Mouse (Mus musculus) kidney, embryonic 16.5 days (tissue): ENCODE measurements around the gene Ubr4. TPM values are rescaled to one million over a fixed set of nuclear protein-coding genes. Genes with fewer than 3 reads are reported as not detected.

ENCODE experiments used
- ATAC-seq: fragments of 200-750 bp; cut with Nextera tagmentation; 2 replicates; pipeline ENCODE4 v1.8.0; 2017; ENCODE audit warnings: moderate TSS enrichment; ENCODE audit not compliant: low FRiP score, low TSS enrichment
- H3K27ac ChIP-seq: fragments of 300-500 bp; sonication (generic); 2 replicates; pipeline ENCODE4 v1.5.1; 2014; ENCODE audit warnings: low read length
- H3K27me3 ChIP-seq: fragments of 300-500 bp; sonication (generic); 2 replicates; pipeline ENCODE4 v1.6.1; 2014; ENCODE audit warnings: low read length, control low read depth, mixed read lengths; ENCODE audit not compliant: insufficient read depth
- H3K36me3 ChIP-seq: fragments of 300-500 bp; sonication (generic); 2 replicates; pipeline ENCODE4 v1.6.1; 2014; ENCODE audit warnings: low read length, control low read depth, mixed read lengths; ENCODE audit not compliant: insufficient read depth
- H3K4me1 ChIP-seq: fragments of 300-500 bp; sonication (generic); 2 replicates; pipeline ENCODE4 v1.6.1; 2014; ENCODE audit warnings: low read length, control low read depth, mixed read lengths; ENCODE audit not compliant: insufficient read depth
- H3K4me2 ChIP-seq: fragments of 300-500 bp; sonication (generic); replicated peaks from 2 replicates; pipeline ENCODE4 v1.6.1; 2014; ENCODE audit warnings: low read depth, low read length
- H3K4me3 ChIP-seq: fragments of 300-500 bp; sonication (generic); 2 replicates; pipeline ENCODE4 v1.5.1; 2014; ENCODE audit warnings: mild to moderate bottlenecking, low read length
- H3K9ac ChIP-seq: fragments of 300-500 bp; sonication (generic); replicated peaks from 2 replicates; pipeline ENCODE4 v1.6.1; 2014; ENCODE audit warnings: low read length
- H3K9me3 ChIP-seq: fragments of 300-500 bp; sonication (generic); 2 replicates; pipeline ENCODE4 v1.6.1; 2016; ENCODE audit warnings: low read length, control low read depth
- WGBS: fragments of 180-500 bp; shearing (Covaris S2); extraction: QIAGEN DNeasy Blood & Tissue Kit; methylation state at CpG from one replicate; pipeline ENCODE4 v1.1.7; 2014; 5-methylcytosine and 5-hydroxymethylcytosine counted together
- polyA plus RNA-seq: library from polyadenylated mRNA; unstranded; fragments of >200 nt; fragmentation: Nextera tagmentation; extraction: Ambion mirVana; gene quantifications from 2 replicates; pipeline ENCODE4 v1.2.1, GENCODE M21; 2015

The Ubr4 gene
- polyA plus RNA-seq, 1 experiment from 2014 or later: 72.2 TPM

DNA sequence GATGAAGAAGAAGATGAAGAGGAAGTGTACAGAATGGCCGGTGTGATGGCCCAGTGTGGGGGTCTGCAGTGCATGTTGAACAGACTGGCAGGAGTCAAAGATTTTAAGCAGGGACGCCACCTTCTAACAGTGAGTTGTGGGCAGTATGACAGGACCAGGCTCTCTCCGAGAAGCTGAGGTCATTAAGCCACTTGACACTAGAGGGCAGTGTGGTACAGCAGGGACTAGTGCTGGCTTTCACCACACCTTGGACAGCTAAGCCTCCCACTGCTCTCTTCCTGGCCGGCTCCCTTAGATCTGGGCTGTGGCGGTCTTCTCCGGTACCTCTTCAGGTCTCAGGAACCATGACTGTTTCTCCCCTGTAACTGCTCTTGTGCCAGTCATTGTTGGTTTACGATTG lies 117.8 kb downstream of the Ubr4 start:
- no peaks in the 10 kb centered on the region for H3K27me3 ChIP-seq
- H3K9ac ChIP-seq: no peak overlapping the region
- H3K4me3 ChIP-seq: no peak overlapping the region
- 38% methylated on average over 7 of the region's 7 CpGs for WGBS
- H3K4me1 ChIP-seq: no peaks in the 10 kb centered on the region
- H3K9me3 ChIP-seq: no peaks in the 10 kb centered on the region
- peaks cover 89% of the 10 kb centered on the region for H3K36me3 ChIP-seq
- H3K4me2 ChIP-seq: no peak overlapping the region
- ATAC-seq: peak; percentile 67
- H3K27ac ChIP-seq: no peak overlapping the region

DNA sequence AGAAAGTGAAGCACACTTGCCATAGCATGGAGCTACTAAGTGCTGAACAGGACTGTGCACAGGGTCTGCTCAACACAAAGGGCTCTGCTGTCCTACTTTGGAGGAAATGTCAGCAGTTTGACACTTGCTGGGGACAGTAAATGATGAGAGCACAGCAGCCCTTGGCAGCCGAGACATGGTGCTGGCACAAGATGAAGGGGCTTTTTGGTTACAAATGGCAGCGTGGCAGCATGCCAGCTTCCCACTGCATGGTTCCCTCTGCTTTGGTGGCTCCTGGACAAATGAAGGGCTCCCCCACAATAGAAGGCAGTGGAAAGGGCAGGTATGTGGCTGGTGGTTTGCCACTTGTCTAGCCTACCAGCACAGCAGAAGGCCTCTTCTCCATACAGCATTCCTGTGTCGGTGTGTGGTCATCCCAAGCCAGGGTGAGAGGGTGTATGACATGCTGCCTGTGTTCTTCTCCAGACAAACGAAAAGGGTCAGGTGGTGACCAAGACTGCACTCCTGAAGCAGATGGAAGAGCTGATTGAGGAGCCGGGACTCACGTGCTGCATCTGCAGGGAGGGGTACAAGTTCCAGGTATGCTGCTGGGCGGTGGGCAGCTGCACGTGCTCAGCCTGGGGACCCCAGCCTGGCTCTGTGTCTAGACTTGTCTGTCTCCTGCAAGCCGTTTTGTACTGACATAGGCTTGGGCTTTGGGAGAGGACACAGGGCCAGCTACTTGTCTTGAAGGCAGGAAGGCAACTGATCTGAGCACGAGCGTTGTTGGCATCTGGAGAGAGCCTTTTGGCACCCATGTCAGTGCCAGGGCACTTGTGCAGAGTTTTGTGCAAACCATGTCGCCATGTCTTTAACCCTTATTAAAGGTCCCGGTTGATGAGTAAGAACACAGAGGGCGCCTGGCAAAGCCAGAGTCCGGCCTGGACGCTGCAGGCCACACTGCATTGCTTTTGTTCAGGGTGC lies 124.5 kb downstream of the Ubr4 start:
- ATAC-seq: no peak
- Histone ChIP-seq H3K9ac (no peak overlapping the region), H3K4me2 (no peak overlapping the region), H3K36me3 (peaks cover 85% of the 10 kb centered on the region), H3K9me3 (no peaks in the 10 kb centered on the region), H3K27ac (no peak overlapping the region), H3K4me3 (no peak overlapping the region), H3K4me1 (0 out of 2 replicates have a peak, but pooled peaks cover 2% of the 10 kb centered on the region), H3K27me3 (no peaks in the 10 kb centered on the region)
- WGBS: 90% methylated on average over 16 of the region's 16 CpGs

DNA sequence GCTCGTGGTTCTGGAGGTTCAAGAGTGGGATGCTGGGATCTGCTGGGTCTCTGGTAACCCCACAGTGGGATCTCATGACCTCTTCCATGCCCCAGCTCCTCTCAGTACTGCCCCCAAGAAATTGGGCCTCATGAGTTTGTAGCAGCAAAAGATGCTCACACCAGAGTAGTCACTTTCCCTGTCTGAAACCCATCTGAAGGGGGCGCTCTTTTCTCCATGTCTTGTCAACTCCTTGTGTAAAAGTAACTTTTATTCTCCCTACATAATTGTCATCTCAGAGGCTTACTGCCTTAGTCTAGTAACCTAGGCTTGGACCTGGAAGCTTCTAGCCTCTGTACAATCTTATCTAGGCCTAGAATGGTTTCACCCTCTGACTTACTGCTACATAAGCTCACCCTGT lies 125.6 kb downstream of the Ubr4 start:
- WGBS: 95% methylated on average over 2 of the region's 2 CpGs
- H3K36me3 ChIP-seq: peaks cover 85% of the 10 kb centered on the region

DNA sequence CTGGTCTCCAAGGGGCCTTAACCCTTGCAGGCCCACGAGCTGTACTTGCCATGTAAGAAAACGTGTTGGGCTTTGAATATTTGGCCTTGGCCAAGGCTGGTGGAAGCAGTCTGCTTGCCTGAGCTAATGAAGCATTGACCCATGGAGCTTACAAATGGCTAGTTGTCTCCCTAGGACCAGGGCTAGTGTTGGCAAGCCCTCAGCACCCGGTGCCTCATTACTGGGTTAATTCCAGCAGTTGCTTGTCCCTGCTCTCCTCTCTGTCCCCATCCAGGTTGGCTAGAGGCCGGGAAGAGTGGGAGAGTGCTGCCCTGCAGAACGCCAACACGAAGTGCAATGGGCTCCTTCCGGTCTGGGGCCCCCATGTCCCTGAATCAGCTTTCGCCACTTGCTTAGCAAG lies 126.8 kb downstream of the Ubr4 start:
- WGBS: 86% methylated on average over 8 of the region's 8 CpGs
- H3K4me3 ChIP-seq: no peak overlapping the region
- peaks cover 15% of the 10 kb centered on the region for H3K4me1 ChIP-seq
- no peaks in the 10 kb centered on the region for H3K27me3 ChIP-seq
- H3K4me2 ChIP-seq: no peak overlapping the region
- no peak for ATAC-seq
- no peak overlapping the region for H3K27ac ChIP-seq
- no peak overlapping the region for H3K9ac ChIP-seq
- H3K9me3 ChIP-seq: no peaks in the 10 kb centered on the region
- H3K36me3 ChIP-seq: peaks cover 80% of the 10 kb centered on the region

More for the DNA sequence above, 125.6 kb downstream of the Ubr4 start:
- no peak overlapping the region for H3K4me2 ChIP-seq
- H3K4me3 ChIP-seq: no peak overlapping the region
- no peaks in the 10 kb centered on the region for H3K9me3 ChIP-seq
- ATAC-seq: no peak
- no peak overlapping the region for H3K27ac ChIP-seq
- no peak overlapping the region for H3K9ac ChIP-seq
- peaks cover 9% of the 10 kb centered on the region for H3K4me1 ChIP-seq
- no peaks in the 10 kb centered on the region for H3K27me3 ChIP-seq

DNA sequence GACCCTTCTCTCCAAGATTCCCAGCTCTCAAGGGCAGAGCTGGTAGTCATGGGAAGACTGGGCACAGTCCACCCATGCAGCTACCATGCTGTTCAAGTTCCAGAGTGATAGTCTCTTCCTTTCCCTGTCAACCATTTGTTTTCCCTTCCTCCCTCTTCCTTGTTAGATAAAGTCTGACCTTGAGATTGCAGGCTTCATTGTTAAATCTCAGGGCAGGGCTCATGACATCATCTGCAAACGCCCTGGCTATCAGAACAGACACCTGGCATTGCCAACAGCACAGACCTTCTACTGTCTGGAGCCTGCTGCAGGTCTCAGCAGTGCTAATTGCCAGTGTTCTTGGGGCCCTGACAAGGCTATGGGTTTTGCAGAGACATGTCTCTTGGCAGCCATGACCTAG lies 129.0 kb downstream of the Ubr4 start:
- Histone ChIP-seq H3K4me1 (peaks cover 23% of the 10 kb centered on the region), H3K27me3 (no peaks in the 10 kb centered on the region), H3K4me3 (no peak overlapping the region), H3K36me3 (peaks cover 70% of the 10 kb centered on the region), H3K4me2 (no peak overlapping the region), H3K9ac (no peak overlapping the region), H3K27ac (peak overlapping the region; percentile 30; the same call in 1 of the 2 replicates), H3K9me3 (no peaks in the 10 kb centered on the region)
- 65% methylated on average over 1 of the region's 1 CpGs for WGBS
- no peak for ATAC-seq

DNA sequence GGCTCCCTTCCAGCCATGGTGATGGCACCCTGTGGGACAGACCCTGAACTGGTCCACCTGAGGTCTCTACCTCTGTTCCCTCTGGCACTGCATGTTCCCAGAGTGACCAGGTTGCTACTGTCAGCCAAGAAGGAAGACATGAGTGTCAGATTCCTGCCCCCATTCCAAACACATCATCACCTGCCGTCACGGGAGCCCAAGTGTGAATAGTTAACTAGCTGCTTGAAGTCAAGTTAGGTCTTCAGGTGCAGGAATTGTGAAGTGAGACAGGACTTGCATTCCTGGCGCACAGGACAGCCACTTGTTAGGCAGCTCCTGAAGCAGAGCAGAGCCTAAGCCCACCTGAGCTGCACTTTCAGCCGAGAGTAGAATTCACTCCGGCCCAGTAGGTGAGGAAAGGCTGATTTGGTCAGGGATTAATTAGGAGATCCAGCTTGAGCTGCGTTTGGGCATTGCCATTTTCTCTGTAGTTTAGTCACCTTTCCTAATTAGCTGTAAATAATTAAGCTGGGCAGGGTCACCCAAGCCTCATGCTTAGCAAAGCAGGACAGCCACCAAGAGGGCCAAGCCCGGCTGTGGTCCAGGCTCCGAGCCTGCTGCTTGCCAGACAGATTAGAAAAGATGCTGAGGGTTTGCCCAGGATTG lies 131.2 kb downstream of the Ubr4 start:
- no peak overlapping the region for H3K4me2 ChIP-seq
- H3K27ac ChIP-seq: peak overlapping the region; percentile 45
- ATAC-seq: peak; percentile 69
- H3K27me3 ChIP-seq: no peaks in the 10 kb centered on the region
- 67% methylated on average over 8 of the region's 8 CpGs for WGBS
- peaks cover 68% of the 10 kb centered on the region for H3K36me3 ChIP-seq
- H3K4me1 ChIP-seq: peaks cover 23% of the 10 kb centered on the region
- H3K9me3 ChIP-seq: no peaks in the 10 kb centered on the region
- no peak overlapping the region for H3K4me3 ChIP-seq
- H3K9ac ChIP-seq: no peak overlapping the region

DNA sequence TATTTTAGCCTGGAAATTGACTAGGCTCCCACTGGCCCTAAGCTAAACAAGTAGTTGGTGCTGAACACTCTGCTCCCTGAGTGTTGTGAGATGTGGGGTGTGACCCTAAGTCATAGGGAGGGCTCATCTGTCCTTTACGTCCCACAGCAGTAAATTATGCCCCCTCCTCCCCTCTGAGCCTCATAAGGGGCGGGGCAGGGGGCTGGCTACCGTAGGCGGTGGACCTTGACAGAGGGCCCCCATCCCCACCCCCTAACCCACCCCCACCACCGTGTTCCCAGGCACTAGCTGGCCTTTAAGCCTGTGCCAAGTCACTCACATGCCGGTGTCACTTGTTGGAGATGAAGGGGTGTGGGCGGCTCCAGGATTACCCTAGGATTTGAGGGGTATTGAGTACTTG lies 132.1 kb downstream of the Ubr4 start:
- no peak overlapping the region; the same call in 1 of the 2 replicates for H3K9ac ChIP-seq
- peak; percentile 60 for ATAC-seq
- H3K9me3 ChIP-seq: no peaks in the 10 kb centered on the region
- H3K36me3 ChIP-seq: peaks cover 67% of the 10 kb centered on the region
- H3K4me1 ChIP-seq: peaks cover 23% of the 10 kb centered on the region
- H3K27ac ChIP-seq: peak overlapping the region; percentile 45
- whole genome bisulfite sequencing: 27% methylated on average over 6 of the region's 7 CpGs
- H3K4me2 ChIP-seq: no peak overlapping the region
- H3K27me3 ChIP-seq: no peaks in the 10 kb centered on the region
- H3K4me3 ChIP-seq: no peak overlapping the region

DNA sequence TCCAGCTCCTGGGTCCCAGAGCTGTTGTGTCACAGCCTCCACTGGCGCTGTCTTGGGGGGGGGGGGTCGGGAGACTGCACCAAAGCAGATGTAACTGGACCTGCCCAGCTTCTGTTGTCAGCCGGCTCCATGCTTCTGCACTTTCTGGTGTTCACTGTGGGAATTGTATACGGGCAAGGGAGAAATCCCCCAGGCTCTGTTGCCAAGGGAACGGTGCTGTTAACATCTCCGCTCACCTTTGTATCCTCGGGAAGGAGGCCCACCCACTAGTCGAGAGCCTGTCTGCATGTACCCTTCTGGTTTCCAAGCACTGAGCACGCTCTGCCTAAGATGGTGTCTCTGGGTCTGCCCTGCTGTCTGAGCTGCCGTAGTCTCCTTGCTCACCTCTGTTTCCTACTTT lies 134.7 kb downstream of the Ubr4 start:
- no peak for ATAC-seq
- no peak overlapping the region for H3K4me2 ChIP-seq
- no peak overlapping the region for H3K4me3 ChIP-seq
- H3K27me3 ChIP-seq: no peaks in the 10 kb centered on the region
- H3K27ac ChIP-seq: no peak overlapping the region
- H3K4me1 ChIP-seq: peaks cover 21% of the 10 kb centered on the region
- H3K9me3 ChIP-seq: no peaks in the 10 kb centered on the region
- peaks cover 58% of the 10 kb centered on the region for H3K36me3 ChIP-seq
- H3K9ac ChIP-seq: no peak overlapping the region
- WGBS: 46% methylated on average over 10 of the region's 10 CpGs

DNA sequence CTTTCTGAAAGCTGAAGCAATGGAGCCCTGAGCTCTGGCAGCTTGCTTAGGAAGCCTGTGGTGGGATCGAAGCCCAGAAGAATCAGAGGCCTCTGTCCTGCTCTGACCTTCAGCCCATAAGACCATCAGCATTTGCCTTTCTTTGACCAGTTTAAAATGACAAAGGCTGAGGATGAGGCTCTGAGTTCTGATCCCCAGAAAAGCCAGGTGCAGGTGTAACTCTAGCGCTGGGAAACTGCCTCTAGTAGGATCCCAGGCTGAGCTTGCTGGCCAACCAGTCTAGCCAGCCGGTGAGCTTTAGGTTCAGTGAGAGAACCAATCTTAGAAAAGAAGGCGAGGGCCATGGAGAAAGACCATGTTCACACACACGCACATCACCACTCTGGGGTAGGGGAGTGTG lies 135.9 kb downstream of the Ubr4 start:
- WGBS: 93% methylated on average over 5 of the region's 5 CpGs
- H3K4me2 ChIP-seq: no peak overlapping the region
- peaks cover 11% of the 10 kb centered on the region; the same call in 1 of the 2 replicates for H3K4me1 ChIP-seq
- no peak for ATAC-seq
- H3K9me3 ChIP-seq: no peaks in the 10 kb centered on the region
- H3K27ac ChIP-seq: no peak overlapping the region
- H3K4me3 ChIP-seq: no peak overlapping the region
- H3K27me3 ChIP-seq: no peaks in the 10 kb centered on the region
- peaks cover 46% of the 10 kb centered on the region for H3K36me3 ChIP-seq
- no peak overlapping the region for H3K9ac ChIP-seq

DNA sequence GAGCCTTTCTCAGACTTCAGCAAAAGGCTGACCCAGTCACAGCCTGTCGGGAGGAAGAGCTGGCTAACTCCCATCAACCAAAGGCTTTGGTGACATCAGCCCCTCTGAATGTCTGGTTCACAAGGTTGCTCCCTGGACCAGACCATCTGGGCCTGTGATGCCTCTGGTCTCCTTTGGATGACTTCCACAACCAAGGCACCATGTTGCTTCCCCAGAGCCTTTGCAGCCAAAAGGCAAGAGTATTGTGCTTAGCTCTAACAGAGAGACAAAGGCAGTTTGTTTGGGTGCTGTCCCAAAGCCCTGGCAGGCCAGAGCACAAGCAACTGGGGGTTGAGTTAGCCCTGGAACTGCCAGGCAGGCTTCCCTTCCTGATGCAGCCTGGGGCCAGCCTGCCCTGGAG lies 137.5 kb downstream of the Ubr4 start:
- H3K4me3 ChIP-seq: no peak overlapping the region
- no peak overlapping the region for H3K27ac ChIP-seq
- H3K27me3 ChIP-seq: no peaks in the 10 kb centered on the region
- H3K36me3 ChIP-seq: peaks cover 42% of the 10 kb centered on the region
- no peaks in the 10 kb centered on the region for H3K9me3 ChIP-seq
- peaks cover under 1% of the 10 kb centered on the region; the same call in 1 of the 2 replicates for H3K4me1 ChIP-seq
- no peak overlapping the region for H3K9ac ChIP-seq
- WGBS: 86% methylated on average over 1 of the region's 1 CpGs
- ATAC-seq: no peak
- no peak overlapping the region for H3K4me2 ChIP-seq
